Comparison of ENCODE assay signal across 8 mouse cellular contexts in the genomic region with DNA sequence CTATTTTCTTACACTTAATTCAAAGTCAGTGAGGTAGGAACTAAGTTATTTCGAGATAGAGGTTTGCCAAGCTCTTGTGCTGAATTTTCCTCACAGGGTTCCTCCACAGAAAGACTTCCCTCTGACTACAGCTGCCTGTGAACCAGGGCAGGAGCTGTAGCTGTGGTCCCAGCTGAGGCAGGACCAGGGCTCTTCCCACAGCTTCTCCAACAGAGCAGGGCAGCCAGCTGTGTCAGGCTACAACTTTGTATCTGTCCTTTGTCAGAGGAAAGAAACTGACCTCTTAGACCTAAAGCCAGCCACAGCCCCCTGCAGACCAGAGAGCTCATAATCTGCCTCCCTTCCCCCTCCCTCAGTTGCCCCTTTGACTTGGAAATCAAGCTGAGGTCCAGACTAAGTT. TPM values are rescaled to one million over a fixed set of nuclear protein-coding genes. Genes with fewer than 3 reads are reported as not detected.
DNase-seq lines count a peak whose midpoint lies in the region; ATAC-seq and TF ChIP-seq lines count a peak whose summit lies in the region.
"Not testable (repeated sequence)": the region's sequence is repeated elsewhere in the genome, so short reads cannot be mapped to it uniquely, and the experiment has no call there.
"Had no signal": no experiment of that assay in that cellular context is flagged by ENCODE, and none has a peak within 500 bp of the region (broad histone marks: within the 10 kb centered on the region; RNA-seq: fewer than 3 reads in every experiment).

No protein-coding gene starts in this region.

- DNase-seq in gastrocnemius, adult 2 months, result peak; percentile 19
- peak; percentile 3 for DNase-seq in lung, embryonic 14.5 days
- DNase-seq in naive thymus-derived CD4-positive, alpha-beta T cell, adult 2 months (ENCODE audit: low read depth), result peak; percentile 35

- not testable (repeated sequence) for TF ChIP-seq POLR2A in bone marrow, adult 2 months (IDR thresholded peaks at IDR 0.05; ENCODE audit: borderline replicate concordance, control insufficient read depth, low read depth, low read length)

- not testable (repeated sequence) for H3K4me1 ChIP-seq in bone marrow, adult 2 months (ENCODE audit: control insufficient read depth, insufficient read depth, low read length); heart, embryonic 16.5 days (ENCODE audit: control insufficient read depth, insufficient read depth, low read length); kidney, embryonic 16.5 days (ENCODE audit: insufficient read depth, low read length); lung, embryonic 14.5 days (ENCODE audit: insufficient read depth); stomach, embryonic 15.5 days

- 0% methylated on average over 1 of the region's 1 CpGs for WGBS in bone marrow, adult 2 months
- WGBS in heart, embryonic 16.5 days, result 27% methylated on average over 1 of the region's 1 CpGs
- WGBS in kidney, embryonic 16.5 days, result 57% methylated on average over 1 of the region's 1 CpGs
- WGBS in lung, embryonic 14.5 days, result 31% methylated on average over 1 of the region's 1 CpGs
- 33% methylated on average over 1 of the region's 1 CpGs for WGBS in stomach, embryonic 15.5 days

- H3K4me3 ChIP-seq in bone marrow, adult 2 months (replicated peaks; ENCODE audit: control insufficient read depth, low read depth, low read length), result peak overlapping the region; percentile 1
- H3K4me3 ChIP-seq in gastrocnemius, adult 2 months, result peak overlapping the region; percentile 63
- H3K4me3 ChIP-seq in heart, embryonic 16.5 days (ENCODE audit: low read length), result peak overlapping the region; percentile 29; the same call in 1 of the 2 replicates
- not testable (repeated sequence) for H3K4me3 ChIP-seq in kidney, embryonic 16.5 days (ENCODE audit: low read length); lung, embryonic 14.5 days (ENCODE audit: low read depth, low read length); stomach, embryonic 15.5 days (replicated peaks)

- peak overlapping the region; percentile 50 for H3K4me2 ChIP-seq in heart, embryonic 16.5 days (ENCODE audit: low read depth, low read length)
- 0 out of 2 replicates have a peak overlapping the region, but pooled peaks have one; percentile 8 for H3K4me2 ChIP-seq in kidney, embryonic 16.5 days (replicated peaks; ENCODE audit: low read depth, low read length)
- peak overlapping the region; percentile 15; the same call in 1 of the 2 replicates for H3K4me2 ChIP-seq in lung, embryonic 14.5 days
- H3K4me2 ChIP-seq in stomach, embryonic 15.5 days, result not testable (repeated sequence)

- not testable (repeated sequence) for TF ChIP-seq CTCF in bone marrow, adult 2 months (IDR thresholded peaks at IDR 0.05; ENCODE audit: control insufficient read depth, insufficient read depth, low read length); gastrocnemius, adult 2 months (IDR thresholded peaks at IDR 0.05); lung, embryonic 14.5 days (IDR thresholded peaks at IDR 0.05; ENCODE audit: low read depth)

- peak; percentile 62; the same call in 1 of the 2 replicates for ATAC-seq in heart, embryonic 16.5 days (replicated peaks; ENCODE audit: extremely low read depth, insufficient read depth, low FRiP score)
- not testable (repeated sequence) for ATAC-seq in kidney, embryonic 16.5 days (ENCODE audit: low FRiP score, low TSS enrichment); lung, embryonic 14.5 days (ENCODE audit: insufficient read depth); stomach, embryonic 15.5 days (ENCODE audit: insufficient read depth, low FRiP score, low read depth)

- not testable (repeated sequence) for H3K9me3 ChIP-seq in heart, embryonic 16.5 days (replicated peaks; ENCODE audit: control insufficient read depth, low read length); kidney, embryonic 16.5 days (ENCODE audit: low read length); lung, embryonic 14.5 days (ENCODE audit: low read depth, low read length); stomach, embryonic 15.5 days

- H3K9ac ChIP-seq in heart, embryonic 16.5 days (ENCODE audit: low read length), result 0 out of 2 replicates have a peak overlapping the region, but pooled peaks have one; percentile 26
- not testable (repeated sequence) for H3K9ac ChIP-seq in kidney, embryonic 16.5 days (replicated peaks; ENCODE audit: low read length); lung, embryonic 14.5 days; stomach, embryonic 15.5 days

- peak overlapping the region; percentile 59; the same call in 1 of the 2 replicates for H3K27ac ChIP-seq in bone marrow, adult 2 months (ENCODE audit: control insufficient read depth, insufficient read depth, low read depth, low read length, poor library complexity)
- H3K27ac ChIP-seq in gastrocnemius, adult 2 months, result peak overlapping the region; percentile 79
- H3K27ac ChIP-seq in heart, embryonic 16.5 days (ENCODE audit: low read length), result peak overlapping the region; percentile 74
- H3K27ac ChIP-seq in kidney, embryonic 16.5 days (ENCODE audit: low read length); lung, embryonic 14.5 days (ENCODE audit: low read depth): not testable (repeated sequence)
- H3K27ac ChIP-seq in stomach, embryonic 15.5 days, result peak overlapping the region; percentile 44; the same call in 1 of the 2 replicates

- H3K36me3 ChIP-seq in heart, embryonic 16.5 days (ENCODE audit: control insufficient read depth, insufficient read depth); kidney, embryonic 16.5 days (ENCODE audit: insufficient read depth, low read length); lung, embryonic 14.5 days (ENCODE audit: insufficient read depth); stomach, embryonic 15.5 days: not testable (repeated sequence)

- intact Hi-C loops in gastrocnemius, adult 2 months (cut with DNase I), result not testable (repeated sequence)

- H3K27me3 ChIP-seq in heart, embryonic 16.5 days (ENCODE audit: control insufficient read depth, insufficient read depth, low read length); kidney, embryonic 16.5 days (ENCODE audit: insufficient read depth, low read length); lung, embryonic 14.5 days (ENCODE audit: insufficient read depth, low read length); stomach, embryonic 15.5 days (replicated peaks): not testable (repeated sequence)

RNA-seq across cellular contexts. Expression of a gene that starts 29.6 kb away (rescaled TPM):
- polyA plus RNA-seq in bone marrow, adult 2 months (2011; ENCODE audit: insufficient read depth, insufficient read length, low replicate concordance, missing spikeins), result 10.5 and 14.5 TPM in 2 replicates
- 1 to 10 TPM; 2.4 to 2.8 TPM for total RNA-seq in gastrocnemius, adult 2 months (2021)
- 4.8 and 5.9 TPM in 2 replicates for polyA plus RNA-seq in heart, embryonic 16.5 days (2015; fragmentation: Nextera tagmentation; extraction: Ambion mirVana)
- polyA plus RNA-seq in kidney, embryonic 16.5 days (2015; fragmentation: Nextera tagmentation; extraction: Ambion mirVana), result 2.3 and 2.9 TPM in 2 replicates
- polyA plus RNA-seq in lung, embryonic 14.5 days (2014; fragmentation: Nextera tagmentation; extraction: Ambion mirVana), result 2.6 and 2.7 TPM in 2 replicates
- polyA plus RNA-seq in stomach, embryonic 15.5 days (2015; fragmentation: Nextera tagmentation; extraction: Ambion mirVana), result 2.4 and 2.7 TPM in 2 replicates

RNA-seq across cellular contexts. Expression of a gene that starts 29.6 kb away (rescaled TPM):
- 5.5 and 11.3 TPM in 2 replicates for polyA plus RNA-seq in bone marrow, adult 2 months (2011; ENCODE audit: insufficient read depth, insufficient read length, low replicate concordance, missing spikeins)
- not detected for total RNA-seq in gastrocnemius, adult 2 months (2021)
- polyA plus RNA-seq in heart, embryonic 16.5 days (2015; fragmentation: Nextera tagmentation; extraction: Ambion mirVana), result 3.6 and 7.8 TPM in 2 replicates
- polyA plus RNA-seq in kidney, embryonic 16.5 days (2015; fragmentation: Nextera tagmentation; extraction: Ambion mirVana), result 0.54 and 0.59 TPM in 2 replicates
- polyA plus RNA-seq in lung, embryonic 14.5 days (2014; fragmentation: Nextera tagmentation; extraction: Ambion mirVana), result 0.24 and 0.34 TPM in 2 replicates
- polyA plus RNA-seq in stomach, embryonic 15.5 days (2015; fragmentation: Nextera tagmentation; extraction: Ambion mirVana), result 1.3 and 1.5 TPM in 2 replicates
- total RNA-seq: forebrain, postnatal 0 days had no signal

RNA-seq across cellular contexts. Expression of a gene that starts 29.6 kb away (rescaled TPM):
- 3.6 and 4.6 TPM in 2 replicates for polyA plus RNA-seq in bone marrow, adult 2 months (2011; ENCODE audit: insufficient read depth, insufficient read length, low replicate concordance, missing spikeins)
- total RNA-seq in gastrocnemius, adult 2 months (2021), result 1 to 10 TPM; 1.2 to 2.7 TPM
- polyA plus RNA-seq in heart, embryonic 16.5 days (2015; fragmentation: Nextera tagmentation; extraction: Ambion mirVana), result 5.0 and 9.5 TPM in 2 replicates
- polyA plus RNA-seq in kidney, embryonic 16.5 days (2015; fragmentation: Nextera tagmentation; extraction: Ambion mirVana), result 0.37 and 0.86 TPM in 2 replicates
- 0.66 and 1.2 TPM in 2 replicates for polyA plus RNA-seq in lung, embryonic 14.5 days (2014; fragmentation: Nextera tagmentation; extraction: Ambion mirVana)
- 0.78 and 1.3 TPM in 2 replicates for polyA plus RNA-seq in stomach, embryonic 15.5 days (2015; fragmentation: Nextera tagmentation; extraction: Ambion mirVana)
